Comparison of ENCODE assay signal across 22 mouse cellular contexts in the genomic region with DNA sequence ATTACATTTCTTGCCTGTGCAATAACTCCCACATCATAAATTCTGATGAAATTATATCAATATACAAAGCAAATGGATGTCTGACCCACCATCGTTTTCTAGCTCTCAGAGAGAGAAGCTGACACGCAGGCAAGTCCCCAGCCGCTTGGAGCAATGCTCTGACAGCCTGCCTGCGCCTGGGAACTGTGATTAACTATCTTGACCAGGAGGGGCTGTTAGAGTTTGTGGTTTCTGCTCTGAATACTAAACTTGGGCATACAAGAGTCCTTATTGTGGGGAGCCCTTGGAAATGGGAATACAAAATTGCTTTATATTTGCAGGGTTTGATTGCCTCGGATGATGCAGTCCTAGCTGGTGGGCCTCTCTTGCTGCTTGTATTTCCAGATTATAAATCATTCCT.
DNase-seq lines count a peak whose midpoint lies in the region; ATAC-seq and TF ChIP-seq lines count a peak whose summit lies in the region.
"Had no signal": no experiment of that assay in that cellular context is flagged by ENCODE, and none has a peak within 500 bp of the region (broad histone marks: within the 10 kb centered on the region; RNA-seq: fewer than 3 reads in every experiment).

No protein-coding gene starts in this region.

- no peak overlapping the region for H3K9ac ChIP-seq in midbrain, postnatal 0 days (replicated peaks; ENCODE audit: low read length, poor library complexity, severe bottlenecking)
- H3K9ac ChIP-seq in midbrain, embryonic 16.5 days (ENCODE audit: low read depth, low read length), result no peak overlapping the region
- H3K9ac ChIP-seq: embryonic facial prominence, embryonic 15.5 days; liver, embryonic 12.5 days; lung, embryonic 15.5 days had no signal

- peak; percentile 1 to 19 for DNase-seq in frontal cortex, adult 2 months (ENCODE audit: extremely low spot score in 1 of 2, low spot score in 1 of 2)
- DNase-seq in frontal cortex, postnatal 14 days (ENCODE audit: low spot score in 2 of 2), result no peak
- DNase-seq in layer of hippocampus, postnatal 10 days (ENCODE audit: low spot score in 2 of 2), result peak; percentile 21 to 37
- no peak for DNase-seq in layer of hippocampus, adult 8-10 months (ENCODE audit: low spot score in 2 of 2)
- DNase-seq in midbrain, postnatal 0 days (ENCODE audit: low spot score), result peak; percentile 60
- DNase-seq in mesoderm, embryonic 11.5 days (ENCODE audit: low read depth, low spot score), result peak; percentile 24
- no peak for DNase-seq in embryo, embryonic 10 days (ENCODE audit: low spot score)
- DNase-seq: adrenal gland, postnatal 14 days; cerebellum, adult 18-20 months; cerebellum, postnatal 25 days; gastrocnemius, postnatal 36 days; kidney, adult 11 months; lung, postnatal 4 days; retina, postnatal 1 day; thymus, postnatal 25 days had no signal

- no peak overlapping the region for H3K27ac ChIP-seq in midbrain, postnatal 0 days (ENCODE audit: low read depth, low read length)
- no peak overlapping the region for H3K27ac ChIP-seq in midbrain, embryonic 16.5 days (ENCODE audit: low read length)
- H3K27ac ChIP-seq: embryonic facial prominence, embryonic 15.5 days; kidney, postnatal 0 days; liver, embryonic 12.5 days; lung, embryonic 15.5 days; midbrain, embryonic 10.5 days had no signal

- 48% methylated on average over 5 of the region's 5 CpGs for WGBS in midbrain, postnatal 0 days
- 40% methylated on average over 5 of the region's 5 CpGs for WGBS in midbrain, embryonic 16.5 days

- no peaks in the 10 kb centered on the region for H3K4me1 ChIP-seq in midbrain, postnatal 0 days (ENCODE audit: insufficient read depth, low read length)
- H3K4me1 ChIP-seq in midbrain, embryonic 16.5 days (ENCODE audit: control insufficient read depth, insufficient read depth, low read length), result 0 out of 2 replicates have a peak, but pooled peaks cover 2% of the 10 kb centered on the region
- H3K4me1 ChIP-seq: embryonic facial prominence, embryonic 15.5 days; liver, embryonic 12.5 days; lung, embryonic 15.5 days; midbrain, embryonic 10.5 days had no signal

- H3K9me3 ChIP-seq in midbrain, postnatal 0 days (ENCODE audit: low read length), result no peaks in the 10 kb centered on the region
- H3K9me3 ChIP-seq in midbrain, embryonic 16.5 days (replicated peaks; ENCODE audit: control insufficient read depth, low read length, poor library complexity, severe bottlenecking), result no peaks in the 10 kb centered on the region
- H3K9me3 ChIP-seq: embryonic facial prominence, embryonic 15.5 days; liver, embryonic 12.5 days; lung, embryonic 15.5 days; midbrain, embryonic 10.5 days had no signal

- ATAC-seq in midbrain, postnatal 0 days (ENCODE audit: low FRiP score), result no peak
- no peak for ATAC-seq in midbrain, embryonic 16.5 days
- ATAC-seq: liver, embryonic 12.5 days had no signal

- no peaks in the 10 kb centered on the region for H3K27me3 ChIP-seq in midbrain, postnatal 0 days (ENCODE audit: insufficient read depth, low read length)
- H3K27me3 ChIP-seq in midbrain, embryonic 16.5 days (ENCODE audit: control insufficient read depth, insufficient read depth, low read depth, low read length), result no peaks in the 10 kb centered on the region
- H3K27me3 ChIP-seq: CH12.LX; embryonic facial prominence, embryonic 15.5 days; liver, embryonic 12.5 days had no signal

- no peak overlapping the region for H3K4me3 ChIP-seq in midbrain, postnatal 0 days (ENCODE audit: low read depth, low read length)
- H3K4me3 ChIP-seq in midbrain, embryonic 16.5 days (ENCODE audit: low read depth, low read length), result no peak overlapping the region
- H3K4me3 ChIP-seq: embryonic facial prominence, embryonic 15.5 days; liver, embryonic 12.5 days; lung, embryonic 15.5 days; midbrain, embryonic 10.5 days had no signal

- no peak overlapping the region for H3K4me2 ChIP-seq in midbrain, postnatal 0 days (ENCODE audit: low read depth, low read length, poor library complexity, severe bottlenecking)
- H3K4me2 ChIP-seq in midbrain, embryonic 16.5 days (ENCODE audit: low read length), result no peak overlapping the region
- H3K4me2 ChIP-seq: embryonic facial prominence, embryonic 15.5 days; liver, embryonic 12.5 days; lung, embryonic 15.5 days had no signal

- TF ChIP-seq CTCF in midbrain, postnatal 0 days (IDR thresholded peaks at IDR 0.05), result 0 out of 2 replicates have a peak, but pooled peaks have one; percentile 25

- no peaks in the 10 kb centered on the region for H3K36me3 ChIP-seq in midbrain, postnatal 0 days (ENCODE audit: insufficient read depth, low read length)
- H3K36me3 ChIP-seq in midbrain, embryonic 16.5 days (ENCODE audit: control insufficient read depth, insufficient read depth, low read length), result no peaks in the 10 kb centered on the region
- H3K36me3 ChIP-seq: embryonic facial prominence, embryonic 15.5 days; liver, embryonic 12.5 days; lung, embryonic 15.5 days; midbrain, embryonic 10.5 days had no signal

Comparison
In these comparisons a context has a peak if more than half of its experiments do, and no peak if none do; other contexts are left out.
1. DNase-seq: peak in frontal cortex, adult 2 months (2 of 2), layer of hippocampus, postnatal 10 days (2 of 2), midbrain, postnatal 0 days (single experiment) and mesoderm, embryonic 11.5 days (single experiment); none in frontal cortex, postnatal 14 days (0 of 2), layer of hippocampus, adult 8-10 months (0 of 2) and embryo, embryonic 10 days (single experiment).